10 mouse cellular contexts compared by ENCODE assay signal in the genomic region with DNA sequence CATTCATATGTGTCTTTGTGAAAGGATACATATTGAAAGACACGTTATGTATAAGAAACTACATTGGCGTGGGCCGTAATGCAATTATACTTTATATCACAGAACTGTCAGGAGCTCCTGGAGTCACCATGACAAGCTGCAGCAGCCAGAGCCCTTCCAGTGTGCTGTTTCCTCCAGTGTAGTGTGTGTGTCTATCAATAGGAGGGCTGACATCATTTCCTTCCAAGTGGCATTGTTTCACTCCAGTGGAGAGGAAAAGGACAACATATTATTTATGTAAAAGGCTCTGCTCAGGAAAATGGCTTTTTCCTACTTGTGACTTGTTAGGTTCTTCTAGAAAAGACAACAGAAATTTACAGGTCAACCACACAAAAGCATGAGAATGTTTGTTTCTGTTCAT.
DNase-seq lines count a peak whose midpoint lies in the region; ATAC-seq lines count a peak whose summit lies in the region.
"Had no signal": no experiment of that assay in that cellular context is flagged by ENCODE, and none has a peak within 500 bp of the region (broad histone marks: within the 10 kb centered on the region; RNA-seq: fewer than 3 reads in every experiment).

No protein-coding gene starts in this region.

- H3K27me3 ChIP-seq in midbrain, embryonic 11.5 days (ENCODE audit: control insufficient read depth, insufficient read depth, low read length): no peaks in the 10 kb centered on the region
- no peaks in the 10 kb centered on the region for H3K27me3 ChIP-seq in midbrain, embryonic 16.5 days (ENCODE audit: control insufficient read depth, insufficient read depth, low read depth, low read length)
- H3K27me3 ChIP-seq in kidney, embryonic 16.5 days (ENCODE audit: insufficient read depth, low read length): no peaks in the 10 kb centered on the region
- no peaks in the 10 kb centered on the region for H3K27me3 ChIP-seq in midbrain, embryonic 14.5 days (ENCODE audit: control insufficient read depth, insufficient read depth, low read length)
- H3K27me3 ChIP-seq: limb, embryonic 15.5 days had no signal

- no peak overlapping the region for H3K4me2 ChIP-seq in midbrain, embryonic 11.5 days
- H3K4me2 ChIP-seq in midbrain, embryonic 16.5 days (ENCODE audit: low read length): no peak overlapping the region
- no peak overlapping the region for H3K4me2 ChIP-seq in kidney, embryonic 16.5 days (replicated peaks; ENCODE audit: low read depth, low read length)
- H3K4me2 ChIP-seq in midbrain, embryonic 14.5 days (ENCODE audit: low read length): no peak overlapping the region
- H3K4me2 ChIP-seq: limb, embryonic 15.5 days had no signal

- H3K36me3 ChIP-seq in midbrain, embryonic 11.5 days (ENCODE audit: control insufficient read depth, insufficient read depth, low read length): no peaks in the 10 kb centered on the region
- no peaks in the 10 kb centered on the region for H3K36me3 ChIP-seq in midbrain, embryonic 16.5 days (ENCODE audit: control insufficient read depth, insufficient read depth, low read length)
- no peaks in the 10 kb centered on the region for H3K36me3 ChIP-seq in kidney, embryonic 16.5 days (ENCODE audit: insufficient read depth, low read length)
- H3K36me3 ChIP-seq in midbrain, embryonic 14.5 days (ENCODE audit: control insufficient read depth, insufficient read depth, low read length): no peaks in the 10 kb centered on the region
- H3K36me3 ChIP-seq: limb, embryonic 15.5 days had no signal

- WGBS in midbrain, embryonic 11.5 days: 70% methylated on average over 3 of the region's 3 CpGs
- 40% methylated on average over 3 of the region's 3 CpGs for WGBS in midbrain, embryonic 16.5 days
- WGBS in kidney, embryonic 16.5 days: 56% methylated on average over 3 of the region's 3 CpGs
- WGBS in midbrain, embryonic 14.5 days: 38% methylated on average over 3 of the region's 3 CpGs

- intact Hi-C loops in gastrocnemius, postnatal 36 days (cut with DNase I): no loop called here

- H3K9me3 ChIP-seq in midbrain, embryonic 11.5 days (ENCODE audit: control insufficient read depth, low read length): no peaks in the 10 kb centered on the region
- H3K9me3 ChIP-seq in midbrain, embryonic 16.5 days (replicated peaks; ENCODE audit: control insufficient read depth, low read length, poor library complexity, severe bottlenecking): no peaks in the 10 kb centered on the region
- no peaks in the 10 kb centered on the region for H3K9me3 ChIP-seq in kidney, embryonic 16.5 days (ENCODE audit: low read length)
- no peaks in the 10 kb centered on the region for H3K9me3 ChIP-seq in midbrain, embryonic 14.5 days (ENCODE audit: control insufficient read depth, low read length)
- H3K9me3 ChIP-seq: limb, embryonic 15.5 days had no signal

- peak; percentile 16 for DNase-seq in embryo, embryonic 10 days (ENCODE audit: low spot score)
- no peak for DNase-seq in embryo, embryonic 9.5 days (ENCODE audit: extremely low spot score)
- DNase-seq in midbrain, embryonic 11.5 days (ENCODE audit: low spot score, missing footprints): peak; percentile 77
- DNase-seq in midbrain, embryonic 14.5 days: peak; percentile 31
- DNase-seq in right cerebral cortex, postnatal 25 days: no peak
- no peak for DNase-seq in gastrocnemius, postnatal 36 days
- DNase-seq: cerebellum, adult 11-12 months had no signal

- H3K4me3 ChIP-seq in midbrain, embryonic 11.5 days (ENCODE audit: low read depth, low read length): no peak overlapping the region
- no peak overlapping the region for H3K4me3 ChIP-seq in midbrain, embryonic 16.5 days (ENCODE audit: low read depth, low read length)
- H3K4me3 ChIP-seq in kidney, embryonic 16.5 days (ENCODE audit: low read length): no peak overlapping the region
- H3K4me3 ChIP-seq in midbrain, embryonic 14.5 days (replicated peaks; ENCODE audit: low read depth, low read length): no peak overlapping the region
- H3K4me3 ChIP-seq: limb, embryonic 15.5 days had no signal

- H3K27ac ChIP-seq in midbrain, embryonic 11.5 days (ENCODE audit: low read depth, low read length): no peak overlapping the region
- no peak overlapping the region for H3K27ac ChIP-seq in midbrain, embryonic 16.5 days (ENCODE audit: low read length)
- peak overlapping the region; percentile 51 for H3K27ac ChIP-seq in kidney, embryonic 16.5 days (ENCODE audit: low read length)
- 0 out of 2 replicates have a peak overlapping the region, but pooled peaks have one; percentile 26 for H3K27ac ChIP-seq in midbrain, embryonic 14.5 days (replicated peaks; ENCODE audit: low read depth, low read length)
- H3K27ac ChIP-seq: limb, embryonic 15.5 days had no signal

- no peak overlapping the region for H3K9ac ChIP-seq in midbrain, embryonic 11.5 days (ENCODE audit: low read length)
- no peak overlapping the region for H3K9ac ChIP-seq in midbrain, embryonic 16.5 days (ENCODE audit: low read depth, low read length)
- H3K9ac ChIP-seq in kidney, embryonic 16.5 days (replicated peaks; ENCODE audit: low read length): no peak overlapping the region
- no peak overlapping the region for H3K9ac ChIP-seq in midbrain, embryonic 14.5 days (replicated peaks; ENCODE audit: low read length)
- H3K9ac ChIP-seq: limb, embryonic 15.5 days had no signal

- no peak for ATAC-seq in midbrain, embryonic 11.5 days (ENCODE audit: low FRiP score)
- ATAC-seq in midbrain, embryonic 16.5 days: no peak
- no peak for ATAC-seq in kidney, embryonic 16.5 days (ENCODE audit: low FRiP score, low TSS enrichment)
- no peak for ATAC-seq in midbrain, embryonic 14.5 days (ENCODE audit: low FRiP score, low TSS enrichment)

- peaks cover 2% of the 10 kb centered on the region; the same call in 1 of the 2 replicates for H3K4me1 ChIP-seq in midbrain, embryonic 11.5 days (ENCODE audit: control insufficient read depth, insufficient read depth, low read length)
- H3K4me1 ChIP-seq in midbrain, embryonic 16.5 days (ENCODE audit: control insufficient read depth, insufficient read depth, low read length): peaks cover 9% of the 10 kb centered on the region; the same call in 1 of the 2 replicates
- H3K4me1 ChIP-seq in kidney, embryonic 16.5 days (ENCODE audit: insufficient read depth, low read length): 0 out of 2 replicates have a peak, but pooled peaks cover 7% of the 10 kb centered on the region
- H3K4me1 ChIP-seq in midbrain, embryonic 14.5 days (ENCODE audit: control insufficient read depth, insufficient read depth, low read length): no peaks in the 10 kb centered on the region
- H3K4me1 ChIP-seq: limb, embryonic 15.5 days had no signal

Comparison
In these comparisons a context has a peak if more than half of its experiments do, and no peak if none do; other contexts are left out.
1. DNase-seq: peak in embryo, embryonic 10 days (single experiment), midbrain, embryonic 11.5 days (single experiment) and midbrain, embryonic 14.5 days (single experiment); none in embryo, embryonic 9.5 days (single experiment), right cerebral cortex, postnatal 25 days (single experiment) and gastrocnemius, postnatal 36 days (0 of 2).
2. H3K27ac ChIP-seq: peak in kidney, embryonic 16.5 days (single experiment) and midbrain, embryonic 14.5 days (single experiment); none in midbrain, embryonic 11.5 days (single experiment) and midbrain, embryonic 16.5 days (single experiment).